Mouse (Mus musculus): ENCODE data around the gene Crocc2. TPM values are rescaled to one million over a fixed set of nuclear protein-coding genes. Genes with fewer than 3 reads are reported as not detected.

The Crocc2 gene
- total RNA-seq (2023) = not detected

GRCm38 (mm10) chr1:93168295-93168775 lies at the start of gene Crocc2:
TSS of gene Crocc2 (plus strand) at chr1:93168725.

GRCm38 (mm10) chr1:93135036-93135526 lies 33.4 kb upstream of the Crocc2 start, which contains the start of gene Agxt:
TSS of gene Agxt (plus strand) at chr1:93135240.

GRCm38 (mm10) chr1:93160501-93161133 lies 7.9 kb upstream of the Crocc2 start, which contains the start of gene 2310007B03Rik:
TSS of gene 2310007B03Rik (minus strand) at chr1:93160948.

GRCm38 (mm10) chr1:93235576-93236544 lies 67.3 kb downstream of the Crocc2 start, which contains the start of gene Sned1:
TSS of gene Sned1 (plus strand) at chr1:93235841.

Other genes starting within 250 kb of the Crocc2 start
- gene Capn10, start 234.3 kb upstream of the Crocc2 start, total RNA-seq (2023) = 10 to 100 TPM; 27.0 to 30.9 TPM
- gene Gpr35, start 217.9 kb upstream of the Crocc2 start, total RNA-seq (2023) = 1 to 10 TPM in 1 of 2 experiments, under 1 TPM in 1; 0.74 to 2.2 TPM
- gene Aqp12, start 162.4 kb upstream of the Crocc2 start, total RNA-seq (2023) = not detected
- gene Kif1a, start 66.8 kb upstream of the Crocc2 start, total RNA-seq (2023) = not detected
- gene Agxt, start 33.5 kb upstream of the Crocc2 start, total RNA-seq (2023) = not detected
- not detected for gene 2310007B03Rik, start 7.8 kb upstream of the Crocc2 start, total RNA-seq (2023)
- gene Sned1, start 67.1 kb downstream of the Crocc2 start, total RNA-seq (2023) = 1 to 10 TPM in 1 of 2 experiments, under 1 TPM in 1; 0.61 to 1.0 TPM
- 10 to 100 TPM; 18.1 to 25.9 TPM for gene Mterf4, start 137.2 kb downstream of the Crocc2 start, total RNA-seq (2023)
- gene Ppp1r7, start 174.1 kb downstream of the Crocc2 start, total RNA-seq (2023) = 10 to 100 TPM; 22.9 to 29.8 TPM
- gene Pask, start 174.8 kb downstream of the Crocc2 start, total RNA-seq (2023) = 1 to 10 TPM; 2.0 to 2.3 TPM
- 1 to 10 TPM in 1 of 2 experiments, under 1 TPM in 1; 0.80 to 2.5 TPM for gene Ano7, start 205.2 kb downstream of the Crocc2 start, total RNA-seq (2023)